Mouse (Mus musculus) erythroid progenitor cell, adult 5-6 weeks (primary cell): Measurements from ENCODE around the gene Vmn1r173. TPM values are rescaled to one million over a fixed set of nuclear protein-coding genes. Genes with fewer than 3 reads are reported as not detected.
"Not testable (repeated sequence)": the region's sequence is repeated elsewhere in the genome, so short reads cannot be mapped to it uniquely, and the experiment has no call there.

Experiments
- ATAC-seq: replicated peaks from 2 replicates; pipeline ENCODE4 v1.8.0; 2016; ENCODE audit warnings: moderate number of reproducible peaks, mild to moderate bottlenecking, moderate TSS enrichment, inconsistent platforms; ENCODE audit not compliant: poor library complexity, low FRiP score, severe bottlenecking
- total RNA-seq, 2 experiments: library from RNA; stranded (forward) in 1 of 2; stranded (reverse) in 1 of 2; fragments of 150-400 nt in 1 of 2; fragments of 186-747, 209-891 nt in 1 of 2; gene quantifications; 2 replicates each; pipeline versions ENCODE4 v1.2.3 to v1.2.4; 2015 to 2017; ENCODE audit warnings: low replicate concordance in 2 of 2

The Vmn1r173 gene
- total RNA-seq (2015; ENCODE audit: low replicate concordance) (not detected in 2 replicates), total RNA-seq (2017; ENCODE audit: low replicate concordance) (not detected in 2 replicates)

DNA sequence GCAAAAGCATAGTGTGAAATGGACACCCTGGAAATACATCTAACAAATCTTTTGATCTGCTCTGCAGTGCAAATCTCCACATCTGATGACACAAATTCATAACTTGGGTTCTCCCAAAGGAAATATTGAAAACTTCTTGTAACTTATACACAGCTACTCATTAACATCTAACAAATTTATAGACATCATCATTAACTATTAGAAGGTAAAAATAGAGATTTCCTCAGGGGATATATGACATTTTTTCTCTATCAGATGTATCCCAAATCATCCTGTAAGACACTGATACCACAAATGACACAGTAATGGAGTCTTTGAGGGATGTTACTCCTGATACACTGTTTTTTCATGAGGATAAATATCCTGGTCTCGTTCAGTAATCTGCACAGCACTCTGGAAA is at the start of gene Vmn1r173:
Gene Vmn1r173, plus strand, starts transcription at position 301 of the 400 bp plus-strand sequence.
- not testable (repeated sequence) for ATAC-seq

DNA sequence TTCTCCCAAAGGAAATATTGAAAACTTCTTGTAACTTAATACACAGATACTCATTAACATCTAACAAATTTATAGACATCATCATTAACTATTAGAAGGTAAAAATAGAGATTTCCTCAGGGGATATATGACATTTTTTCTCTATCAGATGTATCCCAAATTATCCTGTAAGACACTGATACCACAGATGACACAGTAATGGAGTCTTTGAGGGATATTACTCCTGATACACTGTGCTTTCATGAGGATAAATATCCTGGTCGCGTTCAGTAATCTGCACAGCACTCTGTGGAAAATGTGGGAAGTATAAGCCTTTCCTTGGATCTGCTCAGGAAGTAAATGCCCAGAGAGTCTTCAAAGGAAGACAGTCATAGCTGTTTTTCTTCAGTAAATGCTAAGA is 42.5 kb upstream of the Vmn1r173 start, which contains the start of gene Vmn1r172:
Gene Vmn1r172, plus strand, starts transcription at position 301 of the 400 bp plus-strand sequence.
- no peak for ATAC-seq

- not testable (repeated sequence) for ATAC-seq
Observed at GRCm38 (mm10) chr7:23751970-23752369, 51.5 kb downstream of the Vmn1r173 start, which contains the start of gene Vmn1r174. Gene Vmn1r174, plus strand, starts transcription at chr7:23752270.

Other genes with a start within 250 kb of the Vmn1r173 start
- not detected in 2 replicates for gene Vmn1r167, start 193.5 kb upstream of the Vmn1r173 start, total RNA-seq (2015; ENCODE audit: low replicate concordance)
- not detected in 2 replicates for gene Vmn1r167, start 193.5 kb upstream of the Vmn1r173 start, total RNA-seq (2017; ENCODE audit: low replicate concordance)
- gene Vmn1r168, start 161.0 kb upstream of the Vmn1r173 start, total RNA-seq (2015; ENCODE audit: low replicate concordance): not detected in 2 replicates
- not detected in 2 replicates for gene Vmn1r168, start 161.0 kb upstream of the Vmn1r173 start, total RNA-seq (2017; ENCODE audit: low replicate concordance)
- gene Vmn1r169, start 125.2 kb upstream of the Vmn1r173 start, total RNA-seq (2015; ENCODE audit: low replicate concordance): not detected in 2 replicates
- not detected in 2 replicates for gene Vmn1r169, start 125.2 kb upstream of the Vmn1r173 start, total RNA-seq (2017; ENCODE audit: low replicate concordance)
- not detected in 2 replicates for gene Vmn1r170, start 94.5 kb upstream of the Vmn1r173 start, total RNA-seq (2015; ENCODE audit: low replicate concordance)
- gene Vmn1r170, start 94.5 kb upstream of the Vmn1r173 start, total RNA-seq (2017; ENCODE audit: low replicate concordance): not detected in 2 replicates
- not detected in 2 replicates for gene Vmn1r171, start 70.0 kb upstream of the Vmn1r173 start, total RNA-seq (2015; ENCODE audit: low replicate concordance)
- not detected in 2 replicates for gene Vmn1r171, start 70.0 kb upstream of the Vmn1r173 start, total RNA-seq (2017; ENCODE audit: low replicate concordance)
- not detected in 2 replicates for gene Vmn1r172, start 42.4 kb upstream of the Vmn1r173 start, total RNA-seq (2015; ENCODE audit: low replicate concordance)
- not detected in 2 replicates for gene Vmn1r172, start 42.4 kb upstream of the Vmn1r173 start, total RNA-seq (2017; ENCODE audit: low replicate concordance)
- gene Vmn1r174, start 51.6 kb downstream of the Vmn1r173 start, total RNA-seq (2015; ENCODE audit: low replicate concordance): not detected in 2 replicates
- not detected in 2 replicates for gene Vmn1r174, start 51.6 kb downstream of the Vmn1r173 start, total RNA-seq (2017; ENCODE audit: low replicate concordance)
- gene Vmn1r175, start 109.9 kb downstream of the Vmn1r173 start, total RNA-seq (2015; ENCODE audit: low replicate concordance): not detected in 2 replicates
- gene Vmn1r175, start 109.9 kb downstream of the Vmn1r173 start, total RNA-seq (2017; ENCODE audit: low replicate concordance): not detected in 2 replicates
- not detected in 2 replicates for gene Vmn1r176, start 136.7 kb downstream of the Vmn1r173 start, total RNA-seq (2015; ENCODE audit: low replicate concordance)
- gene Vmn1r176, start 136.7 kb downstream of the Vmn1r173 start, total RNA-seq (2017; ENCODE audit: low replicate concordance): not detected in 2 replicates
- gene Vmn1r177, start 165.7 kb downstream of the Vmn1r173 start, total RNA-seq (2015; ENCODE audit: low replicate concordance): not detected in 2 replicates
- gene Vmn1r177, start 165.7 kb downstream of the Vmn1r173 start, total RNA-seq (2017; ENCODE audit: low replicate concordance): not detected in 2 replicates
- not detected in 2 replicates for gene Vmn1r178, start 191.3 kb downstream of the Vmn1r173 start, total RNA-seq (2015; ENCODE audit: low replicate concordance)
- gene Vmn1r178, start 191.3 kb downstream of the Vmn1r173 start, total RNA-seq (2017; ENCODE audit: low replicate concordance): not detected in 2 replicates
- gene Vmn1r179, start 226.3 kb downstream of the Vmn1r173 start, total RNA-seq (2015; ENCODE audit: low replicate concordance): not detected in 2 replicates
- not detected in 2 replicates for gene Vmn1r179, start 226.3 kb downstream of the Vmn1r173 start, total RNA-seq (2017; ENCODE audit: low replicate concordance)
- not detected in 2 replicates for gene Vmn1r180, start 249.9 kb downstream of the Vmn1r173 start, total RNA-seq (2015; ENCODE audit: low replicate concordance)
- not detected in 2 replicates for gene Vmn1r180, start 249.9 kb downstream of the Vmn1r173 start, total RNA-seq (2017; ENCODE audit: low replicate concordance)